Mouse (Mus musculus): ENCODE measurements around the gene Reep6. TPM values are rescaled to one million over a fixed set of nuclear protein-coding genes. Genes with fewer than 3 reads are reported as not detected.

The Reep6 gene
- total RNA-seq, 1 experiment from 2014 or later: 3.6 TPM

DNA sequence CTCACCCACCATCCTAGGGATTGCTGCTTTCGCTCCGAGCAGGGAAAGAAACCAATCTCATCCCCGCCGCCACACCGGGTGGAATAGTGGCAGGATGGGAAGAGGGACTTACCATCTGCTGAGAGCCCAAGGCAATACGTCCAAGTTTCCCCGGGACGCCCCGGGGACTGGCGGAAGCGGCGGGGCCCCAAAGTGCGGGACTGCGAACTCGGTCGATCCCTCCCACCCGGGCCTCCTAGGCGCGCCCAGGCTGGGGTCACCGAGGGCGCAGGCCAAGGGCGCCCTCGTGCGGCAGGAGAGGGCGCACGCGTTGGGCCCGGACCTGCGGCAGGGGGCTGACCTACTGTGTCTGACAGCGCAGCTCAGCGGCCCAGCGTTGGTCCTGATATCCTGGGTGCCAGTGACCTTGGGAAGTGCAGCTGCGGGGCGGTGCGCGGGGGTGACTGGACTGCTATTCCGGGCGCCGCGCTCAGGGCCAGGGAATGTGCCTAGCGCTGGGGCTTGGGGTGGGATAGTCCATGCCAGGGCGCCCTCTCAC lies 18.6 kb downstream of the Reep6 start, which contains the start of gene Adamtsl5:
TSS of gene Adamtsl5 (minus strand) at position 169 of the 538 bp plus-strand sequence.
- ATAC-seq (replicated peaks; ENCODE audit: low read depth, poor library complexity, severe bottlenecking): peak; percentile 37

DNA sequence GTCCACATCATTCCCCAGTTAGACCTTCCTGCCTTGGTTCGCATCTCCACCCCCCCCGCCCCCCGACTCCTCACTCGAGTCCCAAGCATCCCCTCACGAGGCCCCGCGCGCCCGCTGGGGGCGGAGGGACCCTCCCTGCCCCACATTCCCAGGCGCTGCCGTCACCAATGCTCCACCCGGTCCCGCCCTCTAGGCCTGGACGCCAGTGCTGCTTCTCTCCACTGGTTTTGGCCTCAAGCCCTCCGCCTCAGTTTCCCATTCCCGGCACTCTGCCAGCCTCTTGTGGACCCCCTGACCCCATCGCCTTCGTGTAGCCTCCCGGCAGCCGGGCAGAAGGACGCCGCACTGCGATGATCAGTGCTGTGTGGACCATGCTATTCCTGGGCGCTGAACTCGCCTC lies 19.2 kb downstream of the Reep6 start:
- ATAC-seq (replicated peaks; ENCODE audit: low read depth, poor library complexity, severe bottlenecking): no peak

- peak; percentile 90 for ATAC-seq (replicated peaks; ENCODE audit: low read depth, poor library complexity, severe bottlenecking)
These were observed 20.5 kb downstream of the Reep6 start for GRCm38 (mm10) chr10:80350292-80350691.

DNA sequence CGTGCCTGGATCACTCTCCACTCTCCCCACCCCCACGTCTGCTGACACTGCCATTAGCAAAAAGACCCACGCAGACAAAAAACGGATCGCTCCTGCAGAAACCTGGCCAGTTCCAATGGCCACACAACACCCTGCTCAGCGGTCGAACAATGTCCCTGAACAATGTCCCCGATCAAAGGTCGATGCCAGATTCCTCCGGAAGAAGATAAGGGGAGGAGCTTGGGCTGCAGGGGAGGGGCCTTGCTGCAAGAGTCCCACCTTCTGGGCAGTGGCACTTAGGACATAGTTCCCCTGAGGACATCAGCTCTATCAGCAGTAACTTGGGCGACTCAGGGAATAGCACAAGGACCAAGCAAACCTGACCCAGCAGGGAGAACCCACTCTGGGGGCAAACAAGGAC lies 22.1 kb downstream of the Reep6 start:
- no peak for ATAC-seq (replicated peaks; ENCODE audit: low read depth, poor library complexity, severe bottlenecking)

- no peak for ATAC-seq (replicated peaks; ENCODE audit: low read depth, poor library complexity, severe bottlenecking)
These were observed 23.0 kb downstream of the Reep6 start for GRCm38 (mm10) chr10:80352727-80353126.

DNA sequence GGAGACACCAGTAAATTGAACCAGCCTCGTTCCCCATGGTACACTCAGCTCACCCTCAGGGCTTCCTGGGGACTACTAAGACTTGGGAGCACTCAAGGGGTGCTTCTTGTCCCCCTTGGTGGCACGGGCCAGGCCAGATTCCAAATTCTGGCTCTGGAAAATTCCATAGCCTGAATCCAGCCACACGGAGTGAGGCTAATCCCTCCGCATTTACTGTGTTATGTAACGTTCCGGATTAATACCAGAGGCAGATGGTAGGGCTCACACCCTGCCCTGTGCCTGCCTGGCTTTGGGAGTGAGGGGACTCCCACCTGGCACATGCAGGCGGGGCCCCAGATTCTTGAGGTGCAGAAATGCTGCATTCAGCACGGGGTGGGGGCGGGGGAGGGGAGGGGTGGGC lies 25.7 kb downstream of the Reep6 start:
- ATAC-seq (replicated peaks; ENCODE audit: low read depth, poor library complexity, severe bottlenecking): no peak

DNA sequence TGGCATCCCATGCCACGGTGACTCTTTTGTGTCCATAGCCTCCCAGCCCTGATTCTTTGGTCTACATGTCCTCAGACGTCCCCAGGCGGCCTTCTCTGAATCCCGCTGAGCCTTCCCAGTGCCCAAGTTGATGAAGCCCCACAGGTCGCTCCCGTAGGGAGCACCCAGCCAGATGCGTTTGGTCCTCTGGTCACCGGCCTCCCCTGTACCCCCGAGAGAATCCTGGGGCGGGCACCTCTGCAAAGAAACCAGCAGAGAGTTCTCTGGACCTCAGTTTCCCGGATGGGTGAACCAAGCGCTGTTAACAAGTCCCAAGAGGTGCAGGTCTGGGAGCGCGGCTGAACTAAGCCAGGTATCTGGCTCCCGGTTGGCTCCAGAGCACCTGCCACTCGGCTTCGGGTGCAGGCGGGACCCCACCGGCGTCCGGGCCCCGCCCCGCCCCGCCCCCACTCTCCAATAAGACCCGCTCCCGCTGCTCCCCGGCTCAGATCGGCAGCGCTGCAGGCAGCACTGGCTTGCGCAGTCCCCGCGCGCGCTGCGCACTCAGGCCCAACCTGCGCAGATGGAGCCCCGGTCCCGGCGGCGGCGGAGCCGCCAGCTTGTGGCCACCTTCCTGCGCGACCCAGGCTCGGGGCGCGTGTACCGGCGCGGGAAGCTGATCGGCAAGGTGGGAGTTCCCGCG lies 26.4 kb downstream of the Reep6 start, which contains the start of gene Plk5:
TSS of gene Plk5 (plus strand) at position 459 of the 682 bp plus-strand sequence.
- no peak for ATAC-seq (replicated peaks; ENCODE audit: low read depth, poor library complexity, severe bottlenecking)

DNA sequence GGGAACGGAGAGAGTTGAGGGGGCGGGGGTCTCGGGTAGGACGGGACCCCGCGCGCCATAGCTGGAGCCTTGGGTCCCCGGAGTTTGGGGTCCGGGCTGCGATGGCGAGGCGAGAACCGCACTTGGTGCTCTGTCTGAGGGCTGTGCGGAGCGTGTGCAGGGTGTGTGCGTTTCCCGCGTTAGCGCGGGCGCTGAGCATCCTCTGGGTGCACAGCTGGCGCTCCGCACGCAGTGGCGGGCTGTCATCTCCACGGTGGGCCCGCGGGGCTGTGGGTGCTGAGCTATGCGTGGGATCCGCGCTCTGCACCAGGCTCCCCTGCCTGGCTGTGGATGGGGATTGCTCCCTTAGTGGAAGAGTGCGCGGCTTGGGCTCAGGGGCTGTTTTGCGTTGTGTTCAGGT lies 27.0 kb downstream of the Reep6 start:
- no peak for ATAC-seq (replicated peaks; ENCODE audit: low read depth, poor library complexity, severe bottlenecking)

DNA sequence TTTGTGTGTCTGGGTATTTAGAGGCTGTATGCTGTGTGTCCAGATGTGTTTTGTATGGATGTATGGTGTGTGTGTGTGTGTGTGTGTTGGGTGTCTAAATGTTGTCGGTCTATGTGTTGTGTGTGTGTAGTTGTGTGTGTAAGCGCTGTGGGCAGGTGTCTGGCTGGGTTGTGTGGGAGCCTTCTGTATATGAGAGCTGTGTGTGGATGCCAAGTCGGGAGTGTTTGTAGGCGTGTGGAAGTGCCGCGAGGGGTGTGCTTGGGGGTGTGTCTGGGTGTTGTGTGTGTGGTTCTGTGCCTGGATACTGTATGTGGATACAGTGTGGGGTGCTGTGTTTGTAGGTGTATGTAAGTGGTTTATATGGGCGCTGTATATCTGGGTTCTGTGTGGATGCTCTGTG lies 27.6 kb downstream of the Reep6 start:
- no peak for ATAC-seq (replicated peaks; ENCODE audit: low read depth, poor library complexity, severe bottlenecking)

DNA sequence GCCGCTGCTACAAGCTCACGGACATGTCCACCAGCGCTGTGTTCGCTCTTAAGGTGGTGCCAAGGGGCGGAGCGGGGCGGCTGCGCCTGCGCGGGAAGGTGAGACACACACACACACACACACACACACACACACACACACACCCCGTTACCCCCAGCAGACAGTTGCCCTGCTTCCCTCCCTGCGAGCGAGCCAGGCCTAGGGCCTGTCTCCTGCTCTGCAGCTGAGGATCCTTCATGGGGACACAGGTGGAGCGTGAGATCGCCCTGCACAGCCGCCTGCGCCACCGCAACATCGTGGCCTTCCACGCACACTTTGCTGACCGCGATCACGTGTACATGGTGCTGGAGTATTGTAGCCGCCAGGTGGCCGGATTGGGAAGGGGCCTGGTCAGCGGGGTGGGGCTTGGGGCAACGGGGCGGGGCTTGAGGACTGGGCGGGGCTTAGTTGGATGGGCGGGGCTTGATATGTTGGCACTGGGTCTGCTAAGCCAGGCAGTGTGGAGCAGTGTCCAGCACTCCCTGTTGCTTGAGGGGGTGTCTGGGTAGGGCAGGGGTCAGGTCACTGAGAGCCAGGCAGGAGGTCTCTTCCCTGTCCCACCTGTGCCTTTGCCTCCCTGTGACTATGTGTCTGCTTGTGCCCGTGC lies 28.4 kb downstream of the Reep6 start:
- ATAC-seq (replicated peaks; ENCODE audit: low read depth, poor library complexity, severe bottlenecking): peak; percentile 43; the same call in 1 of the 2 replicates

DNA sequence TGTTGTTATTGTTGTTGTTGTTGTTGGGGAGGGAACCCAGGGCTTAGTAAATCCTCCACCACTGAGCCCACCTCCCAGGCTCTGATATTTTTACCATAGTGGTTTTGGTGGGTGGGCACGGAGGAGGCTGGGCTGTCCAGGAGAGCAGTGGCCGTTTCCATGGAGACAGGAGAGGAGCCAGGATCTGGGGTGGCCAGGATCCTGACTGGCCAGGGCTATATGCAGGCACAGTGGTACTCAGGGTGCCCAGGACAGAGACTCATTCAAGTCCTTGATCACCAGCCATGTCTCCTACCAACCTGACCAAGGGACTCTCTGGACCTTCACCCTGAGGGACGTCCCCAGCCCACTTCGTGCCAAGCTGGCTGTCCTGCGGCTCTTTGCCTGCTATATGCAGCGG lies 34.0 kb downstream of the Reep6 start:
- ATAC-seq (replicated peaks; ENCODE audit: low read depth, poor library complexity, severe bottlenecking): no peak

- no peak for ATAC-seq (replicated peaks; ENCODE audit: low read depth, poor library complexity, severe bottlenecking)
These were observed 36.0 kb downstream of the Reep6 start for GRCm38 (mm10) chr10:80365736-80366135.

DNA sequence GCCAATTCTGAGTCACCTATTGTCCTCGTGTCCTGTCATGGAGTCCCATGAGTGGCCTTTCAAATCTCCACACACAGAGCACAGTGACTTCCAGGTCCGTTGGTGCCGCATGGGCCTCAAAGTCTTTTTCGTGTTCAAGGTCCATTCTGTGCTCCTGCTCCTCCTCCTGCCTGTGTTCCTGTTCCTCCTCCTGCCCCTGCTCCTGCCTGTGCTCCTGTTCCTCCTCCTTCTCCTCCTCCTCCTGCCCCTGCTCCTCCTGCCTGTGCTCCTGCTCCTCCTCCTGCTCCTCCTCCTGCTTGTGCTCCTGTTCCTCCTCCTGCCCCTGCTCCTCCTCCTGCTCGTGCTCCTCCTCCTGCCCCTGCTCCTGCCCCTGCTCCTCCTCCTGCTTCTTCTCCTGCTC lies 38.2 kb downstream of the Reep6 start:
- no peak for ATAC-seq (replicated peaks; ENCODE audit: low read depth, poor library complexity, severe bottlenecking)

- no peak for ATAC-seq (replicated peaks; ENCODE audit: low read depth, poor library complexity, severe bottlenecking)
These were observed 38.6 kb downstream of the Reep6 start for GRCm38 (mm10) chr10:80368392-80368791.

GRCm38 (mm10) chr10:80369995-80370747 lies 40.4 kb downstream of the Reep6 start:
- ATAC-seq (replicated peaks; ENCODE audit: low read depth, poor library complexity, severe bottlenecking): peak; percentile 39; the same call in 1 of the 2 replicates

DNA sequence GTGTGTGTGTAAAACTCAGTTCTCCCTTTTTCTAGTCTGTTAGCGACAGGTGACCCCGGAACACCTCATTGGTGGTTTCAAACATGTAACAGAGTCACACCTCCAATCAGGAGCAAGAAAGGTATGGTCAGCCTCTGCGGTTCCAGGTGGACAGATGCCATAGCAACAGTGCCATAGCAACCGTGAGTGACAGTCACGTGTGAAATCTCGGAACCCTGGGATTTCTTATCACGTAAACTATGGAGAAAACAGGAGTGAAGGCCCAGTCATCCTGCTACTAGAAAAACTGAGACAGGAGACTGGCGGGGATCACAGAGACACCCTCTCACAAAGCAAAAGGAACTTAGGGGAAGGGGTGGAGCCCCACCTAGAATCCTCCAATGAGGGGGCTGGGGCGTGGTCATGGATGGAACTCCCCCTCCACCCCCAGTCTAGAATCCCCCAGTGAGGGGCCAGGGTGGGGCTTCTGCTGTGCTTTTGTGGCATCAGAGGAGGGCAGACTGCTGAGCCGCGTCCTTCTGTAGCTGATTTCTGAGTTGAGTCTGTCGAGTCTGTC lies 41.7 kb downstream of the Reep6 start:
- ATAC-seq (replicated peaks; ENCODE audit: low read depth, poor library complexity, severe bottlenecking): peak; percentile 15; the same call in 1 of the 2 replicates

- ATAC-seq (replicated peaks; ENCODE audit: low read depth, poor library complexity, severe bottlenecking): no peak
These were observed 42.2 kb downstream of the Reep6 start for GRCm38 (mm10) chr10:80371983-80372382.

GRCm38 (mm10) chr10:80372706-80373105 lies 43.0 kb downstream of the Reep6 start:
- no peak for ATAC-seq (replicated peaks; ENCODE audit: low read depth, poor library complexity, severe bottlenecking)

- peak; percentile 55; the same call in 1 of the 2 replicates for ATAC-seq (replicated peaks; ENCODE audit: low read depth, poor library complexity, severe bottlenecking)
These were observed 44.3 kb downstream of the Reep6 start for GRCm38 (mm10) chr10:80374063-80374462.

DNA sequence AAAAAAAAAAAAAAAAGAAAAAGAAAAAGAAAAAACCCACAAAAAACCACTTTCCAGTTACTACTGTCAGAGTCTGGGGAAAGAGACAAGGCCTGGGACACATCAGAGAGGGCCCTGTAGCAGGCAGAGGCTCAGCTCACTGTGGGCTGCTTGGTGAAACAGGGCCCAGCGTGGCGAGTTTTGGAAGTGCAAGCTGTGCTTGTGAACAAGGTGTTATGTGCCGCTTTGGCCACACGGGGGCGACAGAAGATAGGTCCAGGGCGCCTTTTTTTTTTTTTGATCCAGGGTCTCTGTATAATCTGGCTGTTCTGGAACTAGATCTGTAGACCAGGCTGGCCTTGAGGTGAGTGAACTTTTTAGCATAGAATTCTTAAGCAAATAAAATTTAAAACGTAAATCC lies 46.4 kb downstream of the Reep6 start:
- ATAC-seq (replicated peaks; ENCODE audit: low read depth, poor library complexity, severe bottlenecking): peak; percentile 91
